Mouse (Mus musculus) CH12.LX (cell line): ENCODE measurements at regions not wholly inside any gene's neighbourhood (a gene's known extent, or its start where the extent isn't known, plus 50 kb on each side); places are given as distances from the start of the nearest gene placed in this dataset.

Experiments used
- DNase-seq: peaks from one replicate; pipeline ENCODE4 v3.0.0-alpha.2; 2013; ENCODE audit errors: extremely low read depth
- H3K27ac ChIP-seq: 2 replicates; pipeline ENCODE4 v1.5.1; 2012; ENCODE audit warnings: low read depth, mild to moderate bottlenecking, control low read depth, moderate library complexity; ENCODE audit not compliant: insufficient read depth
- H3K27me3 ChIP-seq: replicated peaks from 2 replicates; pipeline ENCODE3; 2012; ENCODE audit warnings: inconsistent platforms
- H3K36me3 ChIP-seq, 2 experiments: replicated peaks in 1 of 2; 2 replicates each; pipeline versions ENCODE3 to v1.6.1; 2012; ENCODE audit warnings: inconsistent platforms in 1 of 2, low read length in 1 of 2, mild to moderate bottlenecking in 1 of 2, mixed read lengths in 1 of 2, moderate library complexity in 1 of 2; ENCODE audit not compliant: control insufficient read depth in 1 of 2, insufficient read depth in 1 of 2
- H3K4me1 ChIP-seq, 2 experiments: 2 replicates each; pipeline ENCODE4 v1.6.1; 2012; ENCODE audit warnings: inconsistent platforms in 1 of 2, moderate library complexity in 1 of 2; ENCODE audit not compliant: insufficient read depth in 2 of 2, control insufficient read depth in 1 of 2
- H3K4me2 ChIP-seq: 2 replicates; pipeline ENCODE4 v1.6.1; 2012; ENCODE audit warnings: low read depth, mild to moderate bottlenecking, control low read depth; ENCODE audit not compliant: poor library complexity, insufficient read depth, severe bottlenecking
- H3K4me3 ChIP-seq, 3 experiments: fragments of 150-350 bp in 1 of 3; sonication (generic) in 1 of 3; replicated peaks in 1 of 3; 2 replicates each; pipeline versions ENCODE3 to v1.5.1; 2011 to 2012; ENCODE audit warnings: low read depth in 2 of 3, low read length in 2 of 3, mild to moderate bottlenecking in 2 of 3, moderate library complexity in 2 of 3, control low read depth in 1 of 3, improper control_type of control experiment in 1 of 3, inconsistent platforms in 1 of 3, mixed read lengths in 1 of 3; ENCODE audit not compliant: poor library complexity in 1 of 3
- H3K79me2 ChIP-seq: replicated peaks from 2 replicates; pipeline ENCODE4 v1.6.1; 2012; ENCODE audit warnings: mild to moderate bottlenecking, moderate library complexity; ENCODE audit not compliant: control insufficient read depth, poor library complexity, insufficient read depth, severe bottlenecking; ENCODE audit errors: extremely low read depth
- H3K9ac ChIP-seq: 2 replicates; pipeline ENCODE4 v1.6.1; 2012; ENCODE audit warnings: low read depth, mild to moderate bottlenecking, control low read depth, moderate library complexity; ENCODE audit not compliant: insufficient read depth
- H3K9me3 ChIP-seq: replicated peaks from 2 replicates; pipeline ENCODE3; 2012; ENCODE audit warnings: low read length, inconsistent platforms, mixed read lengths
- BHLHE40 ChIP-seq: IDR thresholded peaks from 2 replicates; pipeline ENCODE4 v1.6.1; 2011; ENCODE audit warnings: mild to moderate bottlenecking, low read depth, low read length, improper control_type of control experiment
- CHD1 ChIP-seq: IDR thresholded peaks from 2 replicates; pipeline ENCODE4 v1.6.1; 2012; ENCODE audit warnings: low read depth, low read length, improper control_type of control experiment, inconsistent platforms
- CTCF ChIP-seq, 2 experiments: IDR thresholded peaks in 1 of 2; conservative IDR thresholded peaks in 1 of 2; 2 replicates each; pipeline ENCODE4 v1.5.1; 2011 to 2012; ENCODE audit warnings: low read depth in 2 of 2, low read length in 2 of 2, improper control_type of control experiment in 1 of 2, inconsistent platforms in 1 of 2, mild to moderate bottlenecking in 1 of 2, moderate library complexity in 1 of 2
- E2F4 ChIP-seq: IDR thresholded peaks from 2 replicates; pipeline ENCODE4 v1.6.1; 2011; ENCODE audit warnings: low read depth, low read length, improper control_type of control experiment; ENCODE audit not compliant: insufficient replicate concordance
- EP300 ChIP-seq: IDR thresholded peaks from 2 replicates; pipeline ENCODE4 v1.6.1; 2011; ENCODE audit warnings: low read length, improper control_type of control experiment
- HCFC1 ChIP-seq: IDR thresholded peaks from 2 replicates; pipeline ENCODE4 v1.6.1; 2012; ENCODE audit warnings: low read depth, mild to moderate bottlenecking, inconsistent platforms, low read length, improper control_type of control experiment
- JUN ChIP-seq: IDR thresholded peaks from 2 replicates; pipeline ENCODE4 v1.6.1; 2011; ENCODE audit warnings: low read depth, mild to moderate bottlenecking, low read length, improper control_type of control experiment, moderate library complexity; ENCODE audit not compliant: insufficient read depth
- MAFK ChIP-seq: IDR thresholded peaks from 2 replicates; pipeline ENCODE4 v1.6.1; 2011; ENCODE audit warnings: low read length, improper control_type of control experiment; ENCODE audit not compliant: insufficient replicate concordance
- MAX ChIP-seq: IDR thresholded peaks from 2 replicates; pipeline ENCODE4 v1.6.1; 2011; ENCODE audit warnings: low read length, improper control_type of control experiment
- MAZ ChIP-seq: IDR thresholded peaks from 2 replicates; pipeline ENCODE4 v1.6.1; 2012; ENCODE audit warnings: low read depth, mild to moderate bottlenecking, inconsistent platforms, low read length, improper control_type of control experiment, moderate library complexity
- MEF2A ChIP-seq: IDR thresholded peaks from 2 replicates; pipeline ENCODE4 v1.6.1; 2014; ENCODE audit warnings: low read depth, mild to moderate bottlenecking, inconsistent platforms, low read length, improper control_type of control experiment, borderline replicate concordance
- MYC ChIP-seq: IDR thresholded peaks from 2 replicates; pipeline ENCODE4 v1.6.1; 2011; ENCODE audit warnings: low read depth, mild to moderate bottlenecking, improper control_type of control experiment, low read length
- NELFE ChIP-seq: IDR thresholded peaks from 2 replicates; pipeline ENCODE4 v1.6.1; 2011; ENCODE audit warnings: low read depth, low read length, improper control_type of control experiment
- NRF1 ChIP-seq: IDR thresholded peaks from 2 replicates; pipeline ENCODE4 v1.6.1; 2014; ENCODE audit warnings: low read depth, mild to moderate bottlenecking, inconsistent platforms, low read length, improper control_type of control experiment, moderate library complexity
- POLR2A ChIP-seq: IDR thresholded peaks from 2 replicates; pipeline ENCODE4 v1.6.1; 2011; ENCODE audit warnings: low read depth, mild to moderate bottlenecking, improper control_type of control experiment, low read length
- RAD21 ChIP-seq: IDR thresholded peaks from 2 replicates; pipeline ENCODE4 v1.6.1; 2011; ENCODE audit warnings: low read depth, mild to moderate bottlenecking, low read length, improper control_type of control experiment, moderate library complexity
- RCOR1 ChIP-seq: conservative IDR thresholded peaks from 2 replicates; pipeline ENCODE4 v1.6.1; 2012; ENCODE audit warnings: low read depth, mild to moderate bottlenecking, inconsistent platforms, low read length, improper control_type of control experiment
- SIN3A ChIP-seq: IDR thresholded peaks from 2 replicates; pipeline ENCODE4 v1.6.1; 2012; ENCODE audit warnings: low read length, improper control_type of control experiment, inconsistent platforms
- TBP ChIP-seq: conservative IDR thresholded peaks from 2 replicates; pipeline ENCODE4 v1.6.1; 2011; ENCODE audit warnings: low read depth, low read length, improper control_type of control experiment
- UBTF ChIP-seq: IDR thresholded peaks from 2 replicates; pipeline ENCODE4 v1.6.1; 2012; ENCODE audit warnings: low read depth, mild to moderate bottlenecking, inconsistent platforms, low read length, improper control_type of control experiment, moderate library complexity
- USF1 ChIP-seq: IDR thresholded peaks from 2 replicates; pipeline ENCODE4 v1.6.1; 2014; ENCODE audit warnings: low read depth, mild to moderate bottlenecking, inconsistent platforms, low read length, improper control_type of control experiment
- ZMIZ1 ChIP-seq: IDR thresholded peaks from 2 replicates; pipeline ENCODE4 v1.6.1; 2012; ENCODE audit warnings: low read depth, mild to moderate bottlenecking, inconsistent platforms, low read length, improper control_type of control experiment
- dilution Hi-C: fragments of 300-500 bp; cut with MboI; formaldehyde crosslinking; loops from 2 replicates; pipeline ENCODE4 v1.14.3; 2020; ENCODE audit warnings: low sequenced_read_pairs; ENCODE audit not compliant: extremely low pct_unique_long_range_greater_than_20kb, extremely low pct_ligation_motif_present
- in situ Hi-C: fragments of 300-500 bp; cut with MboI; formaldehyde crosslinking; loops from 3 replicates; pipeline ENCODE4 v1.14.3; 2019; ENCODE audit warnings: low sequenced_read_pairs, low pct_ligation_motif_present, low pct_unique_long_range_greater_than_20kb, mixed read lengths

GRCm38 (mm10) chr5:144662031-144662430, 99.6 kb downstream of the Tmem130 start:
- H3K36me3 ChIP-seq, result no peaks in the 10 kb centered on the region
- no peak overlapping the region for H3K27ac ChIP-seq
- no peak overlapping the region for H3K4me2 ChIP-seq
- peaks cover 2% of the 10 kb centered on the region for H3K9me3 ChIP-seq
- H3K79me2 ChIP-seq, result no peaks in the 10 kb centered on the region
- dilution Hi-C loops (no loop called here), in situ Hi-C loops (no loop called here)
- H3K4me3 ChIP-seq, result no peak overlapping the region
- no peaks in the 10 kb centered on the region for H3K4me1 ChIP-seq
- H3K27me3 ChIP-seq, result no peaks in the 10 kb centered on the region
- TF ChIP-seq CTCF (conservative IDR thresholded peaks at IDR 0.05 in 1 of 2, IDR thresholded peaks at IDR 0.05 in 1 of 2; ENCODE audit: low read depth in 2 of 2, low read length in 2 of 2) (peak in 1 of 2 experiments; percentile 40; a peak in 2 of 4 replicates), RAD21 (peak; percentile 1; the same call in 1 of the 2 replicates), RCOR1 (no peak)
- H3K9ac ChIP-seq, result no peak overlapping the region
- DNase-seq, result no peak

GRCm38 (mm10) chr5:144663981-144664380, 97.6 kb downstream of the Tmem130 start:
- Histone ChIP-seq H3K9ac (no peak overlapping the region), H3K79me2 (no peaks in the 10 kb centered on the region), H3K27ac (no peak overlapping the region), H3K36me3 (no peaks in the 10 kb centered on the region), H3K4me1 (no peaks in the 10 kb centered on the region), H3K27me3 (no peaks in the 10 kb centered on the region), H3K9me3 (no peaks in the 10 kb centered on the region), H3K4me3 (no peak overlapping the region), H3K4me2 (no peak overlapping the region)
- no peak for DNase-seq
- in situ Hi-C loops (no loop called here), dilution Hi-C loops (no loop called here)
- no peak for TF ChIP-seq POLR2A
- TF ChIP-seq ZMIZ1, result no peak
- TF ChIP-seq BHLHE40, result no peak
- no peak for TF ChIP-seq NRF1
- no peak for TF ChIP-seq MAZ
- TF ChIP-seq, all 38 proteins: peak for 0

DNA sequence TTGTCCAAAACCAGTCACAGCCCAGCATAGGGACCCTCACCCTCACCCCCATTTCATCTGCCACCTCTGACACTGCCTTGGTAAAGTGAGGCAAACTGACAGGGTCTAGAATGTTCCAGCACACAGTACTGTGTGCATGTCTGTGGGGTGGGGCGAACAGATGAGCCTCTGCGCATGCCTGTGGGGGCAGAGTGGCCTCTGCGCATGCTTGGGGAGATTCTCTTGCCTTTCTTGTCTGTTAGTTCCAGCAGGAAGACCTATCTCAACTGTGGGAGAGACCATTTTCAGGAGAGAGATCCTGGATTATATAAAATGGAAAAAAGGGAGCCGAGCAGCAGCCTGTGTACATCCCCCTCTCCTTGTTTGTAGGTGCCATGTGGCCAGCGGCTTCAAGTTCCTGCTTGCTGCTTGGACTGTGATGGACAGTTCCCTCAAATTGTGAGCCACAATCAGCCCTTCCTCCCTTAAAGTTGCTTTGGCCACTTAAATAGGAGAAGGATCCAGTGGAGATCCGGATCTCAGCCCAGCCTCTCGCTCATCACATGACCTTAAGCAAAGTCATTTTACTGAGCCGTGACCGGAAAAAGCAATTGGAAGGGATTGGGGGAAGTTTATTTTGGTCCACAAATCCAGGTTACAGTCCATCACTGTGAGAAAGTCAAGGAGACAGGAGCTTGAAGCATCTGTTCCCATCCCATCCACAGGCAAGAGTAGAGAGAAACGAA, 96.9 kb downstream of the Tmem130 start:
- no peak for TF ChIP-seq CHD1
- no peak for TF ChIP-seq MAZ
- no peak for TF ChIP-seq ZMIZ1
- no peak for TF ChIP-seq BHLHE40
- no peak for TF ChIP-seq RAD21
- no peak for TF ChIP-seq SIN3A
- TF ChIP-seq NRF1, result no peak
- no peak for TF ChIP-seq JUN
- no peak for TF ChIP-seq POLR2A
- TF ChIP-seq MYC, result no peak
- TF ChIP-seq UBTF, result no peak
- TF ChIP-seq E2F4, result no peak
- no peak for TF ChIP-seq MAFK
- no peak for TF ChIP-seq TBP
- no peak for TF ChIP-seq USF1
- TF ChIP-seq MAX, result no peak
- no peak for TF ChIP-seq HCFC1
- TF ChIP-seq MEF2A, result no peak
- no peak for TF ChIP-seq EP300
- no peak for TF ChIP-seq NELFE
- in situ Hi-C loops, result no loop called here
- Histone ChIP-seq H3K4me1 (no peaks in the 10 kb centered on the region), H3K4me3 (no peak overlapping the region), H3K9me3 (no peaks in the 10 kb centered on the region), H3K36me3 (no peaks in the 10 kb centered on the region), H3K27me3 (no peaks in the 10 kb centered on the region), H3K79me2 (no peaks in the 10 kb centered on the region), H3K9ac (no peak overlapping the region), H3K27ac (no peak overlapping the region), H3K4me2 (no peak overlapping the region)
- dilution Hi-C loops, result no loop called here
- no peak for DNase-seq
